Mouse (Mus musculus): ENCODE data around the gene Rrbp1. TPM values are rescaled to one million over a fixed set of nuclear protein-coding genes. Genes with fewer than 3 reads are reported as not detected.

Gene Rrbp1
- polyA plus RNA-seq, 1 experiment from 2014 or later = 102 TPM

DNA sequence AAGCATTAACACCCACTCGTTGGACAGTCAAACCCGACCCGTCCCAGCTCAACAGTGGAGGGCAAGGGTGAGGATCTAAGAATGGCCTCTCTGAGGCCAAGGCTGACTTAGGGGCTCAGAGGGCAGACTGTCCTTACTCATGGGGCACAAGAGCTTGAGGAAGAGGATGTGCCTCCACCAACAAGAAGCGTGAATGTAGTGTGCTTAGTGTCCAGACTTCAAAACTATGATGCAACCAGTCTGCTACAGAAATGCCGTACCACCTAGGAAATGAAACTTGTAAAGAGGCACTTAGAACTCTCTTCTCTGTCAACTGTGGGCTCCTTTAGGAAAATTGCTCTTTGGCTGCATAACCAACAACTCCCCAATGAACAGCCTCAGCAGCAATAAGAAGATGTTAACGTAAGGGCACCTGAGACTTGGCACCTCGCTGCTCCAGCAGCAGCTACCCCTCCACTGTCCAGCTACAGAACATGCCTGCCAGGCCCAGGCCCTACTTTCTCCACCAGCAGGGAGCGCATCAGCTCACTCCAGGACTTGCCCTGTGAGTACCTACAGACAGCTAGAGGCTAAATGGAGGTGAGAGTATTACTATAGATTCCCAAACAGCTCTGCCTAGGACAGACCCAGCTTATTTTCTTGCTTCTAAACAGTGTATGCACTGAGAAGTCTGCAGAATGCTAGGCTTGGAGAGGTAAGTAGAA, 32.5 kb downstream of the Rrbp1 start:
- Histone ChIP-seq H3K36me3 (peaks cover 21% of the 10 kb centered on the region; the same call in 1 of the 2 replicates), H3K4me1 (no peaks in the 10 kb centered on the region), H3K9ac (no peak overlapping the region), H3K27me3 (no peaks in the 10 kb centered on the region), H3K4me3 (no peak overlapping the region), H3K9me3 (no peaks in the 10 kb centered on the region), H3K27ac (no peak overlapping the region), H3K4me2 (replicated peaks) (no peak overlapping the region)
- 90% methylated on average over 8 of the region's 8 CpGs for WGBS
- ATAC-seq (ENCODE audit: insufficient number of reproducible peaks, insufficient read depth, low FRiP score, low TSS enrichment) = no peak

DNA sequence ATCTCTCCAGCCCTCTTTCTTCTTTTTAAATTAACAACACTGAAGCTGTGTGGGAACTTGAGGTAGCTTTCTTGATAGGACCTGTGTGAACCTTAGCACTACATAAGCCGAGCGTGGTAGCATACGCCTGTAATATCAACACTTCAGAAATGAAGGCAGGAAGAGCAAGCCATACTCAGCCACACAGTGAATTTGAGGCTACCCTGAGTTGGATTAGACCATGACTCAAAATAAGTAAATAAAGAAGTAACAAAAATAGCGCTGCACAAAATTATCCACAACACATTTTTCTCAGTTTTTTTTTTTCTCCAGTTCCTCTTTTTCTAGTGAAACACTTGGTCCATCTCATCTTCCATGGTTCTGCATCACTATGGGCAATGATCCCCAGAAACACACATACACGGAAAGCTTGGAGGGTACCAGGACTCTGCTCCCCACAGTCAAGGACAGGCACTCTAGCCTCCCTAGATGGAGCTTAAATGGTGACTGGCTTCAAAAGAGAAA, 35.9 kb downstream of the Rrbp1 start:
- no peak overlapping the region for H3K4me3 ChIP-seq
- H3K36me3 ChIP-seq = peaks cover 50% of the 10 kb centered on the region
- no peaks in the 10 kb centered on the region for H3K27me3 ChIP-seq
- H3K4me1 ChIP-seq = no peaks in the 10 kb centered on the region
- ATAC-seq (ENCODE audit: insufficient number of reproducible peaks, insufficient read depth, low FRiP score, low TSS enrichment) = no peak
- H3K9ac ChIP-seq = no peak overlapping the region
- H3K9me3 ChIP-seq = no peaks in the 10 kb centered on the region
- WGBS = 95% methylated on average over 5 of the region's 5 CpGs
- no peak overlapping the region for H3K4me2 ChIP-seq (replicated peaks)
- no peak overlapping the region for H3K27ac ChIP-seq

DNA sequence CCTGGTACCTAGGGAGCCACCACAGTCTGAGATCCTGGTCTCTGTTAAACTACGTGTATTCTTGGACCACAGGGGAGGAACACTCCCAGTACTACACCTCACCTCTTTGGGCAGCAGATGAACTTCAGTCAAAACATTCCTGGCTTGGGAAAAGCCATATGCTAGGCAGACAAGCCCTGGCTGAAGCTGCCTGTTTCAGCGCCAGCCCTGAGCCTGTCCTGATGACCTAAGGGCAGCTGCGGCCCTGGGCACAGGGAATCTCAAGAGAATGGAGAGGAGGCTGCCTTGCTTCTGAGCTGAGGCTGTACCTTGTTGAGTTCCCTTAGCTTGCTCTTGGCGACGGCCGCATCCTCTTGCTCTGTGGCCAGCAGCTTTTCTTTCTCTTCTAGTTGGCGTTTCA, 37.9 kb downstream of the Rrbp1 start:
- Histone ChIP-seq H3K9ac (no peak overlapping the region), H3K4me2 (replicated peaks) (no peak overlapping the region), H3K9me3 (no peaks in the 10 kb centered on the region), H3K27ac (no peak overlapping the region), H3K36me3 (peaks cover 67% of the 10 kb centered on the region), H3K4me1 (no peaks in the 10 kb centered on the region), H3K4me3 (no peak overlapping the region), H3K27me3 (no peaks in the 10 kb centered on the region)
- ATAC-seq (ENCODE audit: insufficient number of reproducible peaks, insufficient read depth, low FRiP score, low TSS enrichment) = no peak
- 90% methylated on average over 7 of the region's 7 CpGs for WGBS

DNA sequence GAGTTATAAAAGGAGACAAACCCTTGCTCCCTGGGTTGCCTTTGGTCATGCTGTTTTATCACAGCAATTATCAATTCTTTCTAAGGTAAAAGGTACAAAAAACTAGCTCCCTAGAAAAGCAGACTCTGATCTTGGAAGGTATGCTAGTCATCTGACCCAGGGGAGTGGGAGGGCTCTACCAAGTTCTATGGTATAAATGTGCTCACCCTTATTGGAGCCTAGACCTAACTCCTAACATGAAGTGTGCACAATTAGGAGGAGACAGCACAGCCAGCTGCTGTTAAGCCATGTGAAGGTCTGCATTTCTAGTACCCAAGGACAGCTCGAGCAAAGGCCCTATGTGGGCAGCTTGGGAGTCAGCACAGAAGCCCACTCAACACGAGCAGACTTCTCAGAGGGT, 39.2 kb downstream of the Rrbp1 start:
- H3K9me3 ChIP-seq = no peaks in the 10 kb centered on the region
- no peak overlapping the region for H3K4me3 ChIP-seq
- no peak overlapping the region for H3K4me2 ChIP-seq (replicated peaks)
- H3K27ac ChIP-seq = no peak overlapping the region
- H3K9ac ChIP-seq = no peak overlapping the region
- no peak for ATAC-seq (ENCODE audit: insufficient number of reproducible peaks, insufficient read depth, low FRiP score, low TSS enrichment)
- WGBS = 90% methylated on average over 2 of the region's 2 CpGs
- peaks cover 80% of the 10 kb centered on the region for H3K36me3 ChIP-seq
- H3K4me1 ChIP-seq = no peaks in the 10 kb centered on the region
- H3K27me3 ChIP-seq = no peaks in the 10 kb centered on the region

DNA sequence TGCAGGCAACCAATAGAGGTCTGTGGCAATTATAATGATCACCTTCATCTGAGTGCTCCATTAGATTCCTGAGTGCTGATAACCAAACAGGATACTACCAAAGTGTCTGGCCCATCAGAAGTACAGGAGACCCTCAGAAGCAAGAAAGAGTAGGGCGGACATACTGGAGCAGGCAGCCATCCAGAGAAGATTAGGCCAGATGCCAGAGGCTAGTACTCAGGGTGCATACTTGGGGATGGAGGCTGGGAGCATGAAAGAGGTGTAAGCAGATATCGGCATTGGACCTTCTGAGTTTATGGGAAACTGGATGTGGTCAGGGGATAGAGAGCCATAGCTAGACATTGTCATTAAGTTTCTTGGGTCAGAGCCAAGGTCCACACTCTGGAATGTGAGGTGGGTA, 40.2 kb downstream of the Rrbp1 start:
- H3K9ac ChIP-seq = no peak overlapping the region
- no peak overlapping the region for H3K27ac ChIP-seq
- H3K4me3 ChIP-seq = no peak overlapping the region
- 93% methylated on average over 2 of the region's 2 CpGs for WGBS
- no peaks in the 10 kb centered on the region for H3K27me3 ChIP-seq
- H3K36me3 ChIP-seq = peaks cover 90% of the 10 kb centered on the region
- H3K4me2 ChIP-seq (replicated peaks) = no peak overlapping the region
- no peak for ATAC-seq (ENCODE audit: insufficient number of reproducible peaks, insufficient read depth, low FRiP score, low TSS enrichment)
- H3K9me3 ChIP-seq = no peaks in the 10 kb centered on the region
- no peaks in the 10 kb centered on the region for H3K4me1 ChIP-seq

DNA sequence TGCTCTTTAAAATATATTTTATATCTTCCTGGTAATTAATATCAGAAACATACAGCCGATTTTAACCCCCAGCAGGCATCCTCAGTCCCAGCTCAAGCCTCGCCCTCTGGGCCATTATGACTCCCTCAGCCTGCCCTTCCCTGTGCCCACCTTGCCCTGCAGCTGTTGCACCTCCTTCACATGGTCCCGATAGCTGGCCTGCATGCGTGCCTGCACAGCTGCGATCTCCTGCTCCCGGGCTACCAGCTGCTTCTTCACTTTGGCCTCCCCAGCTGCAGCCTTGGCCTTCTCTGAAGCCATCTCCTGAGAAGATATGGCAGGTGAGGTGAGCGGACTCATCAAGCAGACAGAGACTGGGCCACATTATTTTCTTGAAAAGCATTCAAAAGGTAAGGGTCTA, 41.8 kb downstream of the Rrbp1 start:
- 90% methylated on average over 7 of the region's 7 CpGs for WGBS
- Histone ChIP-seq H3K4me2 (replicated peaks) (no peak overlapping the region), H3K36me3 (peaks cover 96% of the 10 kb centered on the region)

DNA sequence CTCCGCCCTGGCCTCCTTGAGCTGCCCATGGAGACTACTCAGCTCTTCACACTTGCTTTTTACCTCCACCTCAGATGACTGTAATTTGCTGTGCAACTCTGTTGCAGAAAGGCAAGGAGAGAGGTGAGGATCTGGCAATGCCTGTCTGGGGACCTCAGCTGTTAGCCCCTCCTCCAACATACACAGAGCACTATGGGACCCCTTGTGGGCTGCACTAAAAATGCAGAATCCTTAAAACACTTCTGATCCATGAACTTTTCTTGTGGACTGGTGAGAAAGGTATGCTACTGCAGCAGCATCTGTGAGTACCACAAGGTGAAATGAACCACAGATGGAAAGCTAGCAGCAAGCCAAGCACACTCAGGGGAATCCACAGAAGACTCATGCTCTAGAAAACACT, 47.7 kb downstream of the Rrbp1 start:
- no peaks in the 10 kb centered on the region for H3K27me3 ChIP-seq
- 95% methylated on average over 1 of the region's 1 CpGs for WGBS
- H3K27ac ChIP-seq = no peak overlapping the region
- no peak overlapping the region for H3K9ac ChIP-seq
- no peak for ATAC-seq (ENCODE audit: insufficient number of reproducible peaks, insufficient read depth, low FRiP score, low TSS enrichment)
- no peaks in the 10 kb centered on the region for H3K4me1 ChIP-seq
- H3K9me3 ChIP-seq = 0 out of 2 replicates have a peak, but pooled peaks cover 3% of the 10 kb centered on the region
- H3K36me3 ChIP-seq = peaks cover 83% of the 10 kb centered on the region
- H3K4me3 ChIP-seq = no peak overlapping the region
- no peak overlapping the region for H3K4me2 ChIP-seq (replicated peaks)

More for the DNA sequence above, 41.8 kb downstream of the Rrbp1 start:
- Histone ChIP-seq H3K27ac (no peak overlapping the region), H3K9ac (no peak overlapping the region), H3K4me3 (no peak overlapping the region), H3K9me3 (no peaks in the 10 kb centered on the region), H3K4me1 (no peaks in the 10 kb centered on the region), H3K27me3 (no peaks in the 10 kb centered on the region)
- no peak for ATAC-seq (ENCODE audit: insufficient number of reproducible peaks, insufficient read depth, low FRiP score, low TSS enrichment)

DNA sequence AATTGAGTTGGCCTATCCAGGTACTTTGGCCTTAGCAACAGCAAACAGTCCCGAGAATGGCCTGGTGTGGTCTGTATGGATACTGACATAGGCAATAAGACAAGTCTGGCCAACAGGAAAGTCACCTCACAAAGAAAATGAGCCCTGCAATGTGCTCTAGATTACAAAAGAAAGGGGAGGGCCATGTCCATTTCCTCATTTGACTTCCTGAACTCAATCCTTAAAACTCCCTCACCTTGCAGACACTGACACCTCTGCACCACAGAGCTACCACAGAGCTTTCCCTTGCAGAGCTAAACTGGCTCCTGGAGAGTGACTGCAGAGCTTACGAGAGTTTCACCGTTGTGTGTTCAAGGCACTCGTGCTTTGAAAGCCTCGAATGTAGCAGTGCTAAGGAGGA, 48.9 kb downstream of the Rrbp1 start:
- peaks cover 83% of the 10 kb centered on the region for H3K36me3 ChIP-seq
- no peak overlapping the region for H3K4me2 ChIP-seq (replicated peaks)
- ATAC-seq (ENCODE audit: insufficient number of reproducible peaks, insufficient read depth, low FRiP score, low TSS enrichment) = no peak
- no peaks in the 10 kb centered on the region for H3K4me1 ChIP-seq
- no peak overlapping the region for H3K9ac ChIP-seq
- no peak overlapping the region for H3K27ac ChIP-seq
- H3K27me3 ChIP-seq = no peaks in the 10 kb centered on the region
- WGBS = 96% methylated on average over 5 of the region's 5 CpGs
- H3K4me3 ChIP-seq = no peak overlapping the region
- H3K9me3 ChIP-seq = 0 out of 2 replicates have a peak, but pooled peaks cover 3% of the 10 kb centered on the region

DNA sequence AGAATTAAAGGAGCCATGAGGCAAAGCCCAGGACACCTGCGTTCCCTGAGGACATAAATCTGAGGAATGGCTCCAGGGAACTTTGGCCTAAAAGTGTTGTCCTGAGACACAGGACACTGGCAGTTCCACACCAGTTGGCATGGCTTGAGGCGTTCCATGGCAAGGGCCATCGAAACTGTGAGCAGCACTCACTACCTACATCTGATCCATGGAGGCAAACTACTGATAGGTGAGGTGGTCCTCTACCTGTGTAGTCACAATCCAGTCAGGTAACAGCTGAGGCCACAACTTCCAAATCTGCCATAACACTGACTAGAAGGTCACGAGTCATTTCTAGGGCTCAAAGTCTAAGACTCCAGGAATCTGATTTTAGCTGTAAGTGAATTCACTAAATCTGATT, 55.3 kb downstream of the Rrbp1 start:
- no peaks in the 10 kb centered on the region for H3K27me3 ChIP-seq
- H3K4me2 ChIP-seq (replicated peaks) = no peak overlapping the region
- no peaks in the 10 kb centered on the region for H3K4me1 ChIP-seq
- no peak overlapping the region for H3K27ac ChIP-seq
- H3K4me3 ChIP-seq = no peak overlapping the region
- 95% methylated on average over 4 of the region's 4 CpGs for WGBS
- H3K36me3 ChIP-seq = peaks cover 81% of the 10 kb centered on the region
- 0 out of 2 replicates have a peak, but pooled peaks cover 3% of the 10 kb centered on the region for H3K9me3 ChIP-seq
- ATAC-seq (ENCODE audit: insufficient number of reproducible peaks, insufficient read depth, low FRiP score, low TSS enrichment) = no peak
- H3K9ac ChIP-seq = no peak overlapping the region

DNA sequence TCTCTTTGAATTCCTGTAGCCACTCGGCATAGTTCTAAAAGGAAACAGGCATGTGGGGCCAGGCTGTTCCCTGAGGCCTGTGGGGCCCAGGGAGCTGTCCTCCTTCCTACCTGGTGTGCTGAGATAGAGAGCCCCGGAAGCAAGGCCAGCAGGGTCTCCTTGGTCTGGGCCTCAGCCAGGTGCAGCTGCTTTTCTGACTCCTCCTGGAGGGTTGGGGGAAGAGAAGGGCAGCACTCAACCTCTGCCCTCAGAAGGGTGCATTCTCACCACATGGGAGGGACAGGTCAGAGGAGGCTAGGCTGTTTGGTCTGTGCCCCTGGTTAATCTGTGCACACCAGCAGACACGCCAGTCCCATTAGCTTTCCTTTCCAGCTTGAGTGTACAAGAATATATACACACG, 56.1 kb downstream of the Rrbp1 start:
- H3K27ac ChIP-seq = no peak overlapping the region
- H3K4me3 ChIP-seq = no peak overlapping the region
- H3K9ac ChIP-seq = no peak overlapping the region
- H3K27me3 ChIP-seq = no peaks in the 10 kb centered on the region
- ATAC-seq (ENCODE audit: insufficient number of reproducible peaks, insufficient read depth, low FRiP score, low TSS enrichment) = no peak
- H3K9me3 ChIP-seq = 0 out of 2 replicates have a peak, but pooled peaks cover 3% of the 10 kb centered on the region
- H3K4me2 ChIP-seq (replicated peaks) = no peak overlapping the region
- peaks cover 87% of the 10 kb centered on the region for H3K36me3 ChIP-seq
- WGBS = 86% methylated on average over 4 of the region's 4 CpGs
- H3K4me1 ChIP-seq = no peaks in the 10 kb centered on the region

DNA sequence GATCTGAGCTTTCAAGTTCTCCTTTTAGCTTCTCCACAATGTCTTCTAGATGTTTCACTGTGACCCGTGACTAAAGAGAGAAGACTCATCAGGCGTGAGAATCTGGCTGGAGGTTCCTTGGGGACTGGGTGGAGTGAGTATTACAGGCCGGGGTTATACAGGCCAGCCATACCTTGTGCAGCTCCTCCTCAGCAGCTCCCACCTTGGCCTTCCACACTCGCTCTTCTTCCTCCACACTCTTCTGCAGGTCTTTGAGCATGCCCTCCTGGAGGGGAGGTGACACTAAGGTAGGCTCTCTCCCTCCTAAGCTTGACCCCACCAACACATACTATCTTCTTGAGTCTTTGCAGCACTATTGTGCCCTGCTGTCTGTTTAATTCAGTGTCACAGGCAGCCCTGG, 57.1 kb downstream of the Rrbp1 start:
- H3K9me3 ChIP-seq = no peaks in the 10 kb centered on the region
- H3K27ac ChIP-seq = no peak overlapping the region
- WGBS = 91% methylated on average over 4 of the region's 4 CpGs
- no peaks in the 10 kb centered on the region for H3K4me1 ChIP-seq
- no peaks in the 10 kb centered on the region for H3K27me3 ChIP-seq
- no peak overlapping the region for H3K9ac ChIP-seq
- no peak for ATAC-seq (ENCODE audit: insufficient number of reproducible peaks, insufficient read depth, low FRiP score, low TSS enrichment)
- H3K4me2 ChIP-seq (replicated peaks) = no peak overlapping the region
- no peak overlapping the region for H3K4me3 ChIP-seq
- peaks cover 92% of the 10 kb centered on the region for H3K36me3 ChIP-seq

DNA sequence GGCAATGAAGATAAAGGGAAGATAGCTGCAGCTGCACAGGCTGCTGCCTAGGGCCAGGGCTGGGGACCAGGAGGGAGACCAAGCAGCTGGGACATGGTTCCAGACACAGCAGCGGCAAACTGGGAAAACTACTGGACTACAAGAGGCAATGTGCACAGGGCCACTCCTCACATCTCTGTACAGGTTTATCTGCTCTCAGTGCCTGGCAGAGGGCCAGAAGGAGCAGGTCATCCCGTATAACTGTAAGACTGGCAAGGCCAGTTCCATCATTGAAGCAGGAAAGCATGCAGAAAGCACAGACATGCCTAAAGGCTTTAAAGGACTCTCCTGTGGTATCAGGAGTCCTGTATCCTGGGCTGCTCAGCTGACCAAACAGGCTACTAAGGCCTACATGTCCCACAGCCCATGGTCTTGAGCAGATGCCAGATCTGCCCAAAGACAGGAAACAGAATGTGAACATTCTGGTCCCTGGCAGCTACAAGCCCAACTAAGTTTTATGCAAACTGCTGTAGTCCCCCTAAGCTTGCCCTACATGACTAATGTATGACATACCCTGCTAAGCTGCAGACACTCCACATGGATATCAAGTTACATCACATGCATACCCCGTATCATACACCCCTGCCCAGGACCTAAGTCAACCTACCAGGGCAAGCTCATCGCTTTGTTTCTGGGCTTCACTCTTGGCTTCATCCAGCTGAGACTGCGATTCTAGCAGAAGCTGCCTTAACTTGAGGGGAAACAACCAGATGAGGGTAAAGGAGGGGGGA, 59.3 kb downstream of the Rrbp1 start:
- 76% methylated on average over 5 of the region's 5 CpGs for WGBS
- Histone ChIP-seq H3K27me3 (no peaks in the 10 kb centered on the region), H3K9me3 (no peaks in the 10 kb centered on the region), H3K27ac (no peak overlapping the region), H3K4me1 (no peaks in the 10 kb centered on the region), H3K4me3 (no peak overlapping the region), H3K36me3 (peaks cover 98% of the 10 kb centered on the region), H3K9ac (no peak overlapping the region), H3K4me2 (replicated peaks) (no peak overlapping the region)
- peak; percentile 48; the same call in 1 of the 2 replicates for ATAC-seq (ENCODE audit: insufficient number of reproducible peaks, insufficient read depth, low FRiP score, low TSS enrichment)

Data from embryonic facial prominence, embryonic 12.5 days (tissue).